Mouse (Mus musculus) stomach, embryonic 15.5 days (tissue): ENCODE data around the gene Ttc27. TPM values are rescaled to one million over a fixed set of nuclear protein-coding genes. Genes with fewer than 3 reads are reported as not detected.

Experiments
- ATAC-seq: fragments of 200-750 bp; cut with Nextera tagmentation; 2 replicates; pipeline ENCODE4 v1.8.0; 2017; ENCODE audit warnings: low read depth, moderate number of reproducible peaks, moderate TSS enrichment; ENCODE audit not compliant: insufficient read depth, low FRiP score
- H3K27ac ChIP-seq: fragments of 300-500 bp; sonication (generic); 2 replicates; pipeline ENCODE4 v1.5.1; 2015; ENCODE audit warnings: mild to moderate bottlenecking, inconsistent platforms
- H3K27me3 ChIP-seq: fragments of 300-500 bp; sonication (generic); replicated peaks from 2 replicates; pipeline ENCODE4 v1.6.1; 2015; ENCODE audit warnings: inconsistent platforms
- H3K36me3 ChIP-seq: fragments of 300-500 bp; sonication (generic); 2 replicates; pipeline ENCODE4 v1.6.1; 2015; ENCODE audit warnings: inconsistent platforms
- H3K4me1 ChIP-seq: fragments of 300-500 bp; sonication (generic); 2 replicates; pipeline ENCODE4 v1.6.1; 2015; ENCODE audit warnings: inconsistent platforms
- H3K4me2 ChIP-seq: fragments of 300-500 bp; sonication (generic); 2 replicates; pipeline ENCODE4 v1.6.1; 2015; ENCODE audit warnings: mild to moderate bottlenecking, inconsistent platforms
- H3K4me3 ChIP-seq: fragments of 300-500 bp; sonication (generic); replicated peaks from 2 replicates; pipeline ENCODE4 v1.5.1; 2015; ENCODE audit warnings: inconsistent platforms
- H3K9ac ChIP-seq: fragments of 300-500 bp; sonication (generic); 2 replicates; pipeline ENCODE4 v1.6.1; 2015; ENCODE audit warnings: inconsistent platforms
- H3K9me3 ChIP-seq: fragments of 300-500 bp; sonication (generic); 2 replicates; pipeline ENCODE4 v1.6.1; 2016; ENCODE audit warnings: inconsistent platforms
- WGBS: fragments of 180-500 bp; shearing (Covaris S2); methylation state at CpG from one replicate; pipeline ENCODE4 v1.1.7; 2015; 5-methylcytosine and 5-hydroxymethylcytosine counted together
- polyA plus RNA-seq: library from polyadenylated mRNA; unstranded; fragments of >200 nt; fragmentation: Nextera tagmentation; extraction: Ambion mirVana; gene quantifications from 2 replicates; pipeline ENCODE4 v1.2.1, GENCODE M21; 2015

Ttc27 gene
- polyA plus RNA-seq, 1 experiment from 2014 or later: 21.6 TPM

- Histone ChIP-seq H3K4me1 (no peaks in the 10 kb centered on the region), H3K4me2 (no peak overlapping the region), H3K9me3 (no peaks in the 10 kb centered on the region), H3K36me3 (no peaks in the 10 kb centered on the region), H3K27ac (no peak overlapping the region), H3K9ac (no peak overlapping the region), H3K27me3 (no peaks in the 10 kb centered on the region), H3K4me3 (no peak overlapping the region)
- no peak for ATAC-seq
- WGBS: 90% methylated on average over 11 of the region's 11 CpGs
Observed at GRCm38 (mm10) chr17:74754369-74755118, 37.0 kb downstream of the Ttc27 start.

- Histone ChIP-seq H3K4me2 (no peak overlapping the region), H3K4me1 (no peaks in the 10 kb centered on the region), H3K27ac (no peak overlapping the region), H3K9me3 (no peaks in the 10 kb centered on the region), H3K9ac (no peak overlapping the region), H3K27me3 (no peaks in the 10 kb centered on the region), H3K36me3 (no peaks in the 10 kb centered on the region), H3K4me3 (no peak overlapping the region)
- ATAC-seq: no peak
- 58% methylated on average over 9 of the region's 9 CpGs for WGBS
Observed at GRCm38 (mm10) chr17:74769390-74769811, 51.9 kb downstream of the Ttc27 start.

- Histone ChIP-seq H3K4me2 (no peak overlapping the region), H3K36me3 (no peaks in the 10 kb centered on the region), H3K4me1 (no peaks in the 10 kb centered on the region), H3K27me3 (no peaks in the 10 kb centered on the region), H3K27ac (no peak overlapping the region), H3K4me3 (no peak overlapping the region), H3K9ac (no peak overlapping the region), H3K9me3 (no peaks in the 10 kb centered on the region)
- ATAC-seq: no peak
- WGBS: 90% methylated on average over 4 of the region's 4 CpGs
Observed at GRCm38 (mm10) chr17:74772364-74772763, 54.8 kb downstream of the Ttc27 start.

- Histone ChIP-seq H3K4me3 (no peak overlapping the region), H3K27me3 (no peaks in the 10 kb centered on the region), H3K4me2 (no peak overlapping the region), H3K4me1 (no peaks in the 10 kb centered on the region), H3K36me3 (no peaks in the 10 kb centered on the region), H3K27ac (no peak overlapping the region), H3K9me3 (no peaks in the 10 kb centered on the region), H3K9ac (no peak overlapping the region)
- ATAC-seq: no peak
- 71% methylated on average over 5 of the region's 5 CpGs for WGBS
Observed at GRCm38 (mm10) chr17:74773556-74773955, 56.0 kb downstream of the Ttc27 start.

GRCm38 (mm10) chr17:74780133-74780532, 62.6 kb downstream of the Ttc27 start:
- H3K4me2 ChIP-seq: no peak overlapping the region
- ATAC-seq: no peak
- no peak overlapping the region for H3K4me3 ChIP-seq
- H3K9ac ChIP-seq: no peak overlapping the region
- 86% methylated on average over 4 of the region's 4 CpGs for WGBS
- no peaks in the 10 kb centered on the region for H3K9me3 ChIP-seq
- no peak overlapping the region for H3K27ac ChIP-seq
- no peaks in the 10 kb centered on the region for H3K36me3 ChIP-seq
- no peaks in the 10 kb centered on the region for H3K4me1 ChIP-seq
- H3K27me3 ChIP-seq: no peaks in the 10 kb centered on the region

- Histone ChIP-seq H3K27me3 (no peaks in the 10 kb centered on the region), H3K4me2 (no peak overlapping the region), H3K9me3 (no peaks in the 10 kb centered on the region), H3K4me1 (no peaks in the 10 kb centered on the region), H3K4me3 (no peak overlapping the region), H3K27ac (no peak overlapping the region), H3K36me3 (no peaks in the 10 kb centered on the region), H3K9ac (no peak overlapping the region)
- WGBS: 72% methylated on average over 9 of the region's 9 CpGs
- ATAC-seq: no peak
Observed at GRCm38 (mm10) chr17:74780627-74781026, 63.1 kb downstream of the Ttc27 start.

GRCm38 (mm10) chr17:74781911-74782310, 64.4 kb downstream of the Ttc27 start:
- Histone ChIP-seq H3K9ac (no peak overlapping the region), H3K4me1 (no peaks in the 10 kb centered on the region), H3K27ac (no peak overlapping the region), H3K36me3 (no peaks in the 10 kb centered on the region), H3K4me3 (no peak overlapping the region), H3K9me3 (no peaks in the 10 kb centered on the region), H3K4me2 (no peak overlapping the region), H3K27me3 (no peaks in the 10 kb centered on the region)
- no peak for ATAC-seq

- no peak overlapping the region for H3K9ac ChIP-seq
- H3K27me3 ChIP-seq: no peaks in the 10 kb centered on the region
- no peak overlapping the region for H3K27ac ChIP-seq
- ATAC-seq: no peak
- no peaks in the 10 kb centered on the region for H3K4me1 ChIP-seq
- no peaks in the 10 kb centered on the region for H3K9me3 ChIP-seq
- H3K4me3 ChIP-seq: no peak overlapping the region
- no peaks in the 10 kb centered on the region for H3K36me3 ChIP-seq
- no peak overlapping the region for H3K4me2 ChIP-seq
- WGBS: 76% methylated on average over 5 of the region's 5 CpGs
Observed at GRCm38 (mm10) chr17:74785586-74785985, 68.1 kb downstream of the Ttc27 start.

- no peaks in the 10 kb centered on the region for H3K9me3 ChIP-seq
- H3K27me3 ChIP-seq: no peaks in the 10 kb centered on the region
- H3K4me1 ChIP-seq: no peaks in the 10 kb centered on the region
- no peak overlapping the region for H3K4me3 ChIP-seq
- 83% methylated on average over 10 of the region's 10 CpGs for WGBS
- no peak overlapping the region for H3K9ac ChIP-seq
- no peak for ATAC-seq
- H3K27ac ChIP-seq: no peak overlapping the region
- H3K4me2 ChIP-seq: no peak overlapping the region
- H3K36me3 ChIP-seq: no peaks in the 10 kb centered on the region
Observed at GRCm38 (mm10) chr17:74786198-74786734, 68.7 kb downstream of the Ttc27 start.

- H3K36me3 ChIP-seq: no peaks in the 10 kb centered on the region
- H3K4me1 ChIP-seq: no peaks in the 10 kb centered on the region
- no peaks in the 10 kb centered on the region for H3K9me3 ChIP-seq
- H3K4me2 ChIP-seq: no peak overlapping the region
- no peak overlapping the region for H3K4me3 ChIP-seq
- no peak overlapping the region for H3K27ac ChIP-seq
- H3K27me3 ChIP-seq: no peaks in the 10 kb centered on the region
- no peak overlapping the region for H3K9ac ChIP-seq
- no peak for ATAC-seq
- WGBS: 69% methylated on average over 14 of the region's 14 CpGs
Observed at GRCm38 (mm10) chr17:74796023-74796699, 78.6 kb downstream of the Ttc27 start.

- no peak overlapping the region for H3K9ac ChIP-seq
- no peak for ATAC-seq
- WGBS: 69% methylated on average over 6 of the region's 6 CpGs
- H3K36me3 ChIP-seq: no peaks in the 10 kb centered on the region
- no peak overlapping the region for H3K4me2 ChIP-seq
- H3K4me1 ChIP-seq: no peaks in the 10 kb centered on the region
- no peak overlapping the region for H3K4me3 ChIP-seq
- H3K9me3 ChIP-seq: no peaks in the 10 kb centered on the region
- H3K27me3 ChIP-seq: no peaks in the 10 kb centered on the region
- no peak overlapping the region for H3K27ac ChIP-seq
Observed at GRCm38 (mm10) chr17:74799865-74800264, 82.3 kb downstream of the Ttc27 start.

GRCm38 (mm10) chr17:74802765-74803164, 85.2 kb downstream of the Ttc27 start:
- H3K4me1 ChIP-seq: no peaks in the 10 kb centered on the region
- no peak overlapping the region for H3K4me3 ChIP-seq
- H3K4me2 ChIP-seq: no peak overlapping the region
- no peak for ATAC-seq
- H3K27me3 ChIP-seq: no peaks in the 10 kb centered on the region
- H3K27ac ChIP-seq: no peak overlapping the region
- no peaks in the 10 kb centered on the region for H3K9me3 ChIP-seq
- H3K36me3 ChIP-seq: no peaks in the 10 kb centered on the region
- WGBS: 87% methylated on average over 4 of the region's 4 CpGs
- no peak overlapping the region for H3K9ac ChIP-seq
